Comparison of ENCODE assay signal across 21 mouse cellular contexts in the genomic region with DNA sequence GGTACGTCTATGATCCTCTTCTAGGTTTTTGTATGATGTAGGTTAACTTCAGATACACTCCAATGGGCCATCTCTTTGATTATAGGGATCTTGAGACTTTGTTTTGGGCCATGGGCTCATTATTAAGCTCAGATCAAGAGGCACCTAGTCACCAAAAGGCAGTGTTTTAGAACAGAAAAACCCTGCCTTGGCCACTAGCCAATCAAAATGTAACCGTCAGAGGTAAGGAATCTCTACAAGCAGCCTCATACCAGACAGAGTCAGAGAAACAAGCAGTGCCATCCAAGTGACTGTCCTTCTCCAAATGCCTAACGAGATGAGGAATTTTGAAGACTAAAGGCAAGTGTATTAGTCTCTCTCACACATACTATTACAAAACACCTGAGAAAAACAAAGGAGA.
A peak's percentile ranks its signal among the peaks of the same experiment; 100 is the strongest.
DNase-seq lines count a peak whose midpoint lies in the region; ATAC-seq and TF ChIP-seq lines count a peak whose summit lies in the region.
"Had no signal": no experiment of that assay in that cellular context is flagged by ENCODE, and none has a peak within 500 bp of the region (broad histone marks: within the 10 kb centered on the region; RNA-seq: fewer than 3 reads in every experiment).

No protein-coding gene starts in this region.

- POLR2A ChIA-PET in Patski (lab: Charles Lee): no interaction called here

- CTCF ChIA-PET in Patski (lab: Charles Lee): no interaction called here

- DNase-seq in heart, adult 11 months: peak; percentile 8
- DNase-seq in heart, postnatal 25 days (ENCODE audit: low spot score): no peak
- peak; percentile 62 for DNase-seq in Muller cell, postnatal 12 days (ENCODE audit: inconsistent ontology term)
- DNase-seq in Patski (ENCODE audit: low read depth, low spot score): no peak
- no peak for DNase-seq in kidney, postnatal 10 days
- no peak for DNase-seq in c-Kit-positive CD71-positive TER-119-positive erythroid progenitor cells, embryonic 14.5 days (ENCODE audit: low spot score)
- DNase-seq: adrenal gland, postnatal 10 days; adrenal gland, postnatal 25 days; B cell, adult 2 months; cerebellum, adult 11-12 months; cerebellum, adult 2 months; cerebellum, adult 9-10 months; cerebellum, postnatal 10 days; cerebellum, postnatal 25 days had no signal

- ATAC-seq in Patski: peak; percentile 39
- ATAC-seq: CD4-positive, CD25-positive, alpha-beta regulatory T cell, adult 4 months; forebrain, embryonic 14.5 days; forebrain, embryonic 16.5 days had no signal

- H3K27me3 ChIP-seq in Patski: no peaks in the 10 kb centered on the region
- H3K27me3 ChIP-seq: CH12.LX; embryonic facial prominence, embryonic 13.5 days; embryonic facial prominence, embryonic 15.5 days; forebrain, embryonic 12.5 days had no signal

- no peak for TF ChIP-seq CTCF in Patski (IDR thresholded peaks at IDR 0.05)

- in situ Hi-C loops in Patski (cut with MboI; ENCODE audit: low pct_unique_long_range_greater_than_20kb): no loop called here

- intact Hi-C loops in heart, postnatal 25 days (cut with DNase I): no loop called here

Comparison
In these comparisons a context has a peak if more than half of its experiments do, and no peak if none do; other contexts are left out.
1. DNase-seq: peak in heart, adult 11 months (single experiment) and Muller cell, postnatal 12 days (single experiment); none in heart, postnatal 25 days (single experiment), Patski (single experiment), kidney, postnatal 10 days (single experiment) and c-Kit-positive CD71-positive TER-119-positive erythroid progenitor cells, embryonic 14.5 days (single experiment).